Mouse (Mus musculus) intestine, embryonic 14.5 days (tissue): ENCODE measurements at regions not wholly inside any gene's neighbourhood (a gene's known extent, or its start where the extent isn't known, plus 50 kb on each side); places are given as distances from the start of the nearest gene placed in this dataset.

Source experiments
- ATAC-seq: fragments of 200-750 bp; cut with Nextera tagmentation; replicated peaks from 2 replicates; pipeline ENCODE4 v1.8.0; 2017; ENCODE audit warnings: low read depth, moderate number of reproducible peaks, moderate TSS enrichment, moderate library complexity; ENCODE audit not compliant: low FRiP score, low TSS enrichment
- DNase-seq: peaks from one replicate; pipeline ENCODE4 v3.0.0-alpha.2; 2018; ENCODE audit warnings: low spot score
- H3K27ac ChIP-seq: fragments of 300-500 bp; sonication (generic); 2 replicates; pipeline ENCODE4 v1.5.1; 2014; ENCODE audit warnings: low read depth, mild to moderate bottlenecking, control low read depth
- H3K27me3 ChIP-seq: fragments of 300-500 bp; sonication (generic); replicated peaks from 2 replicates; pipeline ENCODE4 v1.6.1; 2014; ENCODE audit warnings: low read length, control low read depth; ENCODE audit not compliant: control insufficient read depth, insufficient read depth
- H3K36me3 ChIP-seq: fragments of 300-500 bp; sonication (generic); 2 replicates; pipeline ENCODE4 v1.6.1; 2014; ENCODE audit warnings: low read length, control low read depth; ENCODE audit not compliant: control insufficient read depth, insufficient read depth
- H3K4me1 ChIP-seq: fragments of 300-500 bp; sonication (generic); replicated peaks from 2 replicates; pipeline ENCODE4 v1.6.1; 2014; ENCODE audit warnings: low read length, control low read depth, mixed read lengths; ENCODE audit not compliant: control insufficient read depth, insufficient read depth
- H3K4me2 ChIP-seq: fragments of 300-500 bp; sonication (generic); 2 replicates; pipeline ENCODE4 v1.6.1; 2014; ENCODE audit warnings: low read length
- H3K4me3 ChIP-seq: fragments of 300-500 bp; sonication (generic); 2 replicates; pipeline ENCODE4 v1.5.1; 2014; ENCODE audit warnings: low read depth, low read length, control low read depth, mixed read lengths
- H3K9ac ChIP-seq: fragments of 300-500 bp; sonication (generic); 2 replicates; pipeline ENCODE4 v1.6.1; 2014; ENCODE audit warnings: mild to moderate bottlenecking, low read length
- H3K9me3 ChIP-seq: fragments of 300-500 bp; sonication (generic); 2 replicates; pipeline ENCODE4 v1.6.1; 2016; ENCODE audit warnings: low read length, control low read depth; ENCODE audit not compliant: control insufficient read depth
- WGBS: fragments of 180-500 bp; shearing (Covaris S2); extraction: QIAGEN DNeasy Blood & Tissue Kit; methylation state at CpG from one replicate; pipeline ENCODE4 v1.1.7; 2014; 5-methylcytosine and 5-hydroxymethylcytosine counted together

DNA sequence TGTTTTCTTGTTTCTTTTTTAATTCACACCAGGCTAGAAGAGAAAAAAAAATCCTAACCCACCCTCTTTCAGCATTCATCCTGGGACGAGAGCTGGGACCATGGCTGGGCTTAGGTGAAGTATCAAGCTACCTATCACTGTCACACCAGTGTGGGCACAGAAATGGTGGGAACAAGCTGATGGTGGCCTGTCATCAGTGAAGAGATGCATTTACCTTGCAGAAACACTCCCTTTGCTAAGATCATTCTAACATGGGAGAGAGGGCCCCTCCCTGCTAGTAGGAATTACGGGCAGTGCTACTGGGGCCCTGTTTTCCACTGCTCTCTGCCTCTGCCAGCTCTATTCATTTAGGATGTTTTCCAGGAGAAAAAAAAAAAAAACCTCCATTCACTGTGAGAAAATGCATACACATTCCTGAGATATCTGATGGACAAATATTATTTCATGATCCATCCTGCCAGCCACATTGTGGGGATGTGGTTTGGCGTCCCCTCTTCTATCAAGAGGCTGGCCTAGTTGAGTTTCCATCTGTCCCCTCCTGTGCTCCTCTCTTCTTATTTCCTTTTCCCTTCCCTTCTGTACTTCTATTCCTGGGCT is 94.6 kb upstream of the Cd93 start:
- H3K36me3 ChIP-seq, result no peaks in the 10 kb centered on the region
- 58% methylated on average over 3 of the region's 3 CpGs for WGBS
- H3K4me1 ChIP-seq, result no peaks in the 10 kb centered on the region
- DNase-seq (no peak), ATAC-seq (no peak)
- H3K27me3 ChIP-seq, result no peaks in the 10 kb centered on the region
- no peak overlapping the region for H3K4me3 ChIP-seq
- no peak overlapping the region for H3K9ac ChIP-seq
- H3K4me2 ChIP-seq, result no peak overlapping the region
- no peak overlapping the region for H3K27ac ChIP-seq
- no peaks in the 10 kb centered on the region for H3K9me3 ChIP-seq

DNA sequence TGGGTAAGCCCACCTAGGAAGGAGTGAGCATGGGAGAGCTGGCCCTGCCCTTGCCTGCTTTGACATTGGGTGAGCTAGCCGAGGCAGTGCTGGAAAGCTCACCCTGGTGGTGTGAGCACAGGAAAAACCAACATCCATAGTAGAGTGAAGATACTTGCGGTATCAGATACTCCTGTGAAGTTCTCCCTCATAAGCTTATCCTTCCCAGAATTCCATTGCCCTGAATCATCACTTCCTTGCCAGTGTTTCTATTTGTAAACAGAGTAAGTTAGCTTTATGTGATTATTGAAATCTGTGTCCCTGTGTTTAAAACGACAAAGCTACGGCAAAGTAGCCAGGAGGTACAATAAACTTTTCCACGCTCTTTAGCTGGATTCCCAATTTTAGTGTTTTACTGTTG is 93.9 kb upstream of the Cd93 start:
- no peaks in the 10 kb centered on the region for H3K4me1 ChIP-seq
- DNase-seq, result no peak
- no peak overlapping the region for H3K27ac ChIP-seq
- ATAC-seq, result no peak
- no peak overlapping the region for H3K4me2 ChIP-seq
- no peaks in the 10 kb centered on the region for H3K36me3 ChIP-seq
- no peak overlapping the region for H3K4me3 ChIP-seq
- H3K27me3 ChIP-seq, result no peaks in the 10 kb centered on the region
- WGBS, result 86% methylated on average over 5 of the region's 5 CpGs
- H3K9me3 ChIP-seq, result no peaks in the 10 kb centered on the region
- H3K9ac ChIP-seq, result no peak overlapping the region

DNA sequence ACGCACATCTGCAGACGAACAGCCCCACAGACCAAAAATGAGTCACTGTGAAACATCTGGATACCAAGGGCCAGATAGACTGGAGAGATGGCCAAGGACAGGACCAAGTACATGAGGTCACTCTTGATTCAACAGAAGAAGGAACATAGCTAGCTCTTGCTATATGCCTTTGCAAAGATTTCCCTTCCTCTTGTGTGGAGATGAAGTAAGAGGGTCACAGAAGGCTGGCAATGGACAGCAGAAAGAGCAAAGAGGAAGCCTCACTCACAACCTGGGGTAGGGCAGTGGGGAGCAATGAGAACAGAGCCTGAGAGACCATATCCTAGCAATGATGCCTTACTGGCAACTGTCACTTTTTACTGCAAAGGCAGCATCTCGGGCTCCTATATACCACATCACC is 93.2 kb upstream of the Cd93 start:
- Histone ChIP-seq H3K4me1 (no peaks in the 10 kb centered on the region), H3K4me3 (no peak overlapping the region), H3K9ac (no peak overlapping the region), H3K36me3 (no peaks in the 10 kb centered on the region), H3K4me2 (no peak overlapping the region), H3K27ac (no peak overlapping the region), H3K9me3 (no peaks in the 10 kb centered on the region), H3K27me3 (no peaks in the 10 kb centered on the region)
- ATAC-seq (no peak), DNase-seq (no peak)
- WGBS, result 85% methylated on average over 3 of the region's 3 CpGs

DNA sequence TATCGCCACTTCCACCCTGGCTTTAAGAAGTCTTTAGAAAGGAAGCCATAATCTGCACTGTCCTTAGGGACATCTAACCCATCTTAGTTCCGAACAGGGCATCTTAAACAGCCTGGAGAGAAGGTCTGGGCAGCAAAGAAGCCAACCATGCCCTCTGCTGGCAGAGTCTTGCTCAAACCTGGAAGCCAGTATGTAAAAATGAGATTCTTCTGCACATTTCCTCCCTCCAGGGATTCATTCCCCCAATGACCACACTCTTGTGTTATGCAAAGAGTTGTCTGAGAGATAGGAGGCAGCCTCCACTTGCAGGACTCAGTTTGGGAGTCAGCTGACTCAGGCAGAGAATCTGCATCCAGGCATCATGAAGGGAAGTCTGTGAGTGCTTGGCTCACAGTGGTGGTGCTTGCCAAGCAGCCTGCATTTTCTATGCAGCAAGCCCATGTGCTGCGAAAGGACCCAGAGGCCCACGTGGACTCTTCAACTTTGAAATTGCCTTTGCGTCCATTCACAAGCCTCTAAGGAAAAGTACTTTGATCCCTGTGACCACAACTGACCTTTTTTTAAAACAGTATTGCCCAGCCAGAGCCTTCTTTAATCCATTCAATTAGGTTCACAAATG is 92.3 kb upstream of the Cd93 start:
- H3K9ac ChIP-seq, result no peak overlapping the region
- no peak for ATAC-seq
- no peaks in the 10 kb centered on the region for H3K36me3 ChIP-seq
- no peak overlapping the region for H3K4me2 ChIP-seq
- DNase-seq, result no peak
- WGBS, result 62% methylated on average over 5 of the region's 5 CpGs
- H3K27me3 ChIP-seq, result no peaks in the 10 kb centered on the region
- H3K27ac ChIP-seq, result no peak overlapping the region
- H3K9me3 ChIP-seq, result no peaks in the 10 kb centered on the region
- no peak overlapping the region for H3K4me3 ChIP-seq
- no peaks in the 10 kb centered on the region for H3K4me1 ChIP-seq

DNA sequence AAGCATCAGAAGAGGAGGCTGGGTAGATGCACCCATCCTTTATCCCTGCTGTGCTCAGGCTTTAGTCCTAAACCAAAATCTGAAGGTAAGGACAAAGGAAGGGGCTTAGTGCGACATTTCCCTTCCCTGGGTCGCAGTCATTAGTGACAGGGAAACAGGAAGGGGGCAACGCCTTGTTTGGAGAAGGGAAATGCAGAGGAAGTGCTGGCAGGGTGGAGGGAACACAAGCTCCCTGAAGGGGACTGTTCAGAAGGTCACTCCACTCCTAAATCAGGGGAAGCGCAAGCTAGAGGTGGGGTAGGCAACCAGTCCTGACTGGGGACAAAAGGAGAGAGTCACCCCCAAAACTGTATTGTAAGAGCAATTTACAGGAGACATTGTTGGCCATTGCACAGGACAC is 88.7 kb upstream of the Cd93 start:
- no peaks in the 10 kb centered on the region for H3K9me3 ChIP-seq
- no peak for DNase-seq
- no peaks in the 10 kb centered on the region for H3K36me3 ChIP-seq
- H3K4me2 ChIP-seq, result no peak overlapping the region
- H3K4me1 ChIP-seq, result no peaks in the 10 kb centered on the region
- ATAC-seq, result no peak
- H3K4me3 ChIP-seq, result no peak overlapping the region
- no peak overlapping the region for H3K27ac ChIP-seq
- 67% methylated on average over 4 of the region's 4 CpGs for WGBS
- no peak overlapping the region for H3K9ac ChIP-seq
- no peaks in the 10 kb centered on the region for H3K27me3 ChIP-seq

DNA sequence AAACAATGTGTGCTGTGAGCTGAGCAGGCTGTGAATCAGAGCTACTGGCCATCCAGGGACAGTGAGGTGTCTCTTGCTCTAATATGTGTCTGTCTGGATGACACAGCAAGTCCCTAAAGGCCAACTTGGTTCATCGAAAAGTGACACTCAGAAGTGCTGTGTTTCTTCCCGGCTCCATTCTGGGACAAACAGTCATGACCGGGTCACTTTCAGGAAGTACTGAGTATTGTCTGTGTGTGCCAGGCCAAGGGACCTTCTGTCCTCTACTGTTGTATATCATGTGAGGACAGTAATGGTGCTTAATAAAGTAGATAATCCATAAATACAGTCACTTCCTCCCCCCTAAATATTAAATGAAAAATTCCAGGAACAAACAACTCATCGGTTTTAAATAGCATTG is 87.2 kb upstream of the Cd93 start:
- ATAC-seq, result no peak
- no peaks in the 10 kb centered on the region for H3K9me3 ChIP-seq

DNA sequence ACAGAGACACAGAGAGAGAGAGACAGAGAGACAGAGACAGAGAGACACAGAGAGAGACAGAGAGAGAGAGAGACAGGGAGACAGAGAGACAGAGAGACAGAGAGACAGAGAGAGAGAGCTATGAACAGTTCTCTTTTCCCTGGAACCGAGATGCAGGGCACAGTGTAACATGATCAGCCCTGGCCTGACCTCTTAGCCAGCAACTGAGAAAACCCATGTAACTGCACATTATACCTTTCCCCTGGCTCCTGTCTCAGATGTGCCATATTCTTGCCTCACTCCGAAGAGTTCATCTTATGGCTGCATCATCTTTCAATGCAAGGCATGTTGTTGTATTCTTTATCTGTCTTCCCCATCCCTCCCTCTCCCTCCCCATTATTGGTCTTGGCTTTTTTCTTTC is 86.5 kb upstream of the Cd93 start:
- ATAC-seq (no peak), DNase-seq (no peak)
- H3K9ac ChIP-seq, result no peak overlapping the region
- H3K9me3 ChIP-seq, result no peaks in the 10 kb centered on the region
- no peak overlapping the region for H3K27ac ChIP-seq
- H3K4me2 ChIP-seq, result no peak overlapping the region
- no peaks in the 10 kb centered on the region for H3K4me1 ChIP-seq
- WGBS, result 33% methylated on average over 2 of the region's 2 CpGs
- no peaks in the 10 kb centered on the region for H3K27me3 ChIP-seq
- no peaks in the 10 kb centered on the region for H3K36me3 ChIP-seq
- no peak overlapping the region for H3K4me3 ChIP-seq

More for the DNA sequence above, 87.2 kb upstream of the Cd93 start:
- Histone ChIP-seq H3K27ac (no peak overlapping the region), H3K27me3 (no peaks in the 10 kb centered on the region), H3K9ac (no peak overlapping the region), H3K4me3 (no peak overlapping the region), H3K4me2 (no peak overlapping the region), H3K36me3 (no peaks in the 10 kb centered on the region), H3K4me1 (no peaks in the 10 kb centered on the region)
- no peak for DNase-seq
- WGBS, result 58% methylated on average over 4 of the region's 4 CpGs

DNA sequence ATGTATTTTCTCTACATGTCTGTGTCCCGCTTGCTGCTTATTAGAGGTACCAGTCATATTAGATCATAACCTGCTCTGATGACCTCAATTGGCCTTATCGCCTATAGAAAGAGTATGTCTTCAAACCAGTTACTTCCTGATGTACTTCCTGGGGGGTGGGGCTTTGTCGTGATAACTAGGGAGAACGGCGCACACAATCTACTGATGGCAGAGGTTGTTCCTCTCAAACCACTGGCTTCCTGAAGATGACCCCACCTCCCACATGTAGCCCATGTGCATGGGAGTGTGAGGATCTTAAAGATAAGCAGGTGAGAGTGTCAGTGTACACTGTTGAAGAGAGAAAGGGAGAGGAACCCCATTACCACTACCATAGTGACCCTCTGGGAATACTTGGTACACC is 84.4 kb upstream of the Cd93 start:
- DNase-seq (no peak), ATAC-seq (no peak)
- Histone ChIP-seq H3K27me3 (no peaks in the 10 kb centered on the region), H3K36me3 (no peaks in the 10 kb centered on the region), H3K9ac (no peak overlapping the region), H3K9me3 (no peaks in the 10 kb centered on the region), H3K4me2 (no peak overlapping the region), H3K27ac (no peak overlapping the region), H3K4me3 (no peak overlapping the region), H3K4me1 (no peaks in the 10 kb centered on the region)
- 83% methylated on average over 5 of the region's 5 CpGs for WGBS

DNA sequence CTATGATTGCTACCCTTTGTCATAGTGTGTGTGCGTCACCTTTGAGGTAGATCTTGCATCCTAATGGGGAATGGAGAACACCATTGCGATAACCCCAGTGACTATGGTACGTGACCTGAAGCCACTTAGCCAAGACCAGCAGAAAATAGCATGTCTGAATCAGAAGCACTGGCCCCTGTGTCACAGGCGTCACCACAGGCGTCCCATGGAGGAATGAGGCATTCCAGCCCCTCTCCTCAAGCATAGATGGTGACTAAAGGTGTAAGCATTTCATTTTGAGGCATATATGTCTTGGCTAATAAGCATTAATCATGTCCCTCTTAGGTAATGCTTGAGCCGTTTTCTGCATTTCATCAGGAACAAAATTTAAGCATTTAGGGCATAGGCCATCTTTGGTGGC is 82.1 kb upstream of the Cd93 start:
- DNase-seq (no peak), ATAC-seq (no peak)
- 87% methylated on average over 6 of the region's 6 CpGs for WGBS
- H3K4me2 ChIP-seq, result no peak overlapping the region
- H3K9ac ChIP-seq, result no peak overlapping the region
- no peaks in the 10 kb centered on the region for H3K27me3 ChIP-seq
- H3K4me3 ChIP-seq, result no peak overlapping the region
- H3K27ac ChIP-seq, result no peak overlapping the region
- no peaks in the 10 kb centered on the region for H3K36me3 ChIP-seq
- H3K9me3 ChIP-seq, result no peaks in the 10 kb centered on the region
- no peaks in the 10 kb centered on the region; the same call in 1 of the 2 replicates for H3K4me1 ChIP-seq
